Mouse (Mus musculus): ENCODE results near the gene Smoc2. TPM values are rescaled to one million over a fixed set of nuclear protein-coding genes. Genes with fewer than 3 reads are reported as not detected.

The Smoc2 gene
- total and polyA plus RNA-seq, 3 experiments: not detected

DNA sequence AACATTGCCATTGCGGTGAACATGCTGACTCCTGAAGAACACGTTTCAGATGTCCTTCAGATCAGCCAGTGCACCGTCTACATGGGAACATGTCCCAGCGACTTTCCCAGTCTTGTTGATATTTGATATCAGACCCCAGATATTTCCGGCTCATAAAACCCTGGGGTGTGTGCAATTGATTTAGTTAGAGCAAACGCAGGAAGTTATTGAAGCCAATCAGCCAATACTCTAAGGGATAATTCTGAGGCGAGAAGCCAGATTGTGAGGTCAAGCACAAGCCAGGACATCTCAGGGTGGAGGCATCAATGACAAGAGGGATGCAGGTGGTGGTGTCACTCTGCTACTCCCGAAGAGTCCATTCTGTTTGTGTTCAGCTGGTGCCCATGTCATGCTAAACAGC is 28.9 kb upstream of the Smoc2 start:
- H3K36me3 ChIP-seq (ENCODE audit: control insufficient read depth in 1 of 2, insufficient read depth in 2 of 2, low read length in 2 of 2): no peaks in the 10 kb centered on the region
- H3K4me1 ChIP-seq (ENCODE audit: control insufficient read depth in 1 of 2, insufficient read depth in 2 of 2, low read length in 2 of 2): no peaks in the 10 kb centered on the region
- DNase-seq (ENCODE audit: low read depth, low spot score): no peak
- no peaks in the 10 kb centered on the region for H3K79me2 ChIP-seq (ENCODE audit: control insufficient read depth, insufficient read depth, low read length, poor library complexity)
- H3K9ac ChIP-seq (ENCODE audit: control insufficient read depth, low read depth, low read length, poor library complexity, severe bottlenecking): no peak overlapping the region
- no peak overlapping the region for H3K4me3 ChIP-seq (ENCODE audit: control insufficient read depth in 1 of 2, insufficient read depth in 1 of 2, low read depth in 2 of 2, low read length in 2 of 2)
- no peaks in the 10 kb centered on the region for H3K27me3 ChIP-seq (ENCODE audit: control insufficient read depth in 1 of 2, insufficient read depth in 2 of 2, low read length in 2 of 2)
- no peak overlapping the region for H3K27ac ChIP-seq (ENCODE audit: control insufficient read depth, low read depth, low read length)
- TF ChIP-seq ETS1 (IDR thresholded peaks at IDR 0.05; ENCODE audit: low read depth, low read length): no peak
- no peak for TF ChIP-seq NELFE (IDR thresholded peaks at IDR 0.05; ENCODE audit: low read depth, low read length)
- no peak for TF ChIP-seq MAX (IDR thresholded peaks at IDR 0.05; ENCODE audit: low read length)
- no peak for TF ChIP-seq SIN3A (IDR thresholded peaks at IDR 0.05; ENCODE audit: low read length)
- no peak for TF ChIP-seq USF2 (IDR thresholded peaks at IDR 0.05; ENCODE audit: borderline replicate concordance in 1 of 2, insufficient read depth in 1 of 2, low read depth in 1 of 2, low read length in 2 of 2)
- H3K9me3 ChIP-seq (replicated peaks; ENCODE audit: insufficient read depth, low read length): no peaks in the 10 kb centered on the region

DNA sequence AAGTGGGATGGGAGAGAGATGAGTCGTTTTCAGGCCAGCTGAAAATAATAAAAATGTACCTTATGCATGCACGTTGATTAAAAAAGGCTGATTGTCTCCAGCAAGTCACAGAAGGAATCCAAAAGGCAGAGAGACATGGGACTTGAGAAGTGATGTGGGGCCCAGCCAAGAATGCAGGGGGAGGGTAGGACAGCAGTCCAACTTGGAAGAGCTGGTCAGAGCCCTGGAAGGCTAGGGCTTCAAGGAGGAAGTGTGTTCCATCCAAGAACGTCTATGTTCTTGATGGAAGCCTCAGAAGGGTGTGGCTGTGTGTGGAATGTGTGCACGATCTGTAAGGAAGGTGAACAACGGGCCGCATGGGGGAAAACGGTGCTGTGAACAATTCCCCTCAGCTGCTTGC is 26.9 kb upstream of the Smoc2 start:
- H3K9me3 ChIP-seq (replicated peaks; ENCODE audit: insufficient read depth, low read length): no peaks in the 10 kb centered on the region
- H3K79me2 ChIP-seq (ENCODE audit: control insufficient read depth, insufficient read depth, low read length, poor library complexity): no peaks in the 10 kb centered on the region
- no peak for DNase-seq (ENCODE audit: low read depth, low spot score)
- no peak overlapping the region for H3K9ac ChIP-seq (ENCODE audit: control insufficient read depth, low read depth, low read length, poor library complexity, severe bottlenecking)
- H3K36me3 ChIP-seq (ENCODE audit: control insufficient read depth in 1 of 2, insufficient read depth in 2 of 2, low read length in 2 of 2): no peaks in the 10 kb centered on the region
- no peak overlapping the region for H3K27ac ChIP-seq (ENCODE audit: control insufficient read depth, low read depth, low read length)
- no peak for TF ChIP-seq JUND (IDR thresholded peaks at IDR 0.05; ENCODE audit: low read depth, low read length)
- no peak for TF ChIP-seq GATA1 (IDR thresholded peaks at IDR 0.05; ENCODE audit: low read depth, low read length)
- TF ChIP-seq USF2 (IDR thresholded peaks at IDR 0.05; ENCODE audit: borderline replicate concordance in 1 of 2, insufficient read depth in 1 of 2, low read depth in 1 of 2, low read length in 2 of 2): no peak
- no peak for TF ChIP-seq UBTF (IDR thresholded peaks at IDR 0.05; ENCODE audit: borderline replicate concordance, insufficient read depth, low read depth, low read length)
- TF ChIP-seq POLR2A (IDR thresholded peaks at IDR 0.05; ENCODE audit: control insufficient read depth in 1 of 2, insufficient read depth in 1 of 2, low read depth in 1 of 2, low read length in 2 of 2, poor library complexity in 1 of 2): no peak
- TF ChIP-seq SMC3 (IDR thresholded peaks at IDR 0.05; ENCODE audit: low read depth, low read length): no peak
- H3K4me1 ChIP-seq (ENCODE audit: control insufficient read depth in 1 of 2, insufficient read depth in 2 of 2, low read length in 2 of 2): no peaks in the 10 kb centered on the region
- no peaks in the 10 kb centered on the region for H3K27me3 ChIP-seq (ENCODE audit: control insufficient read depth in 1 of 2, insufficient read depth in 2 of 2, low read length in 2 of 2)
- no peak overlapping the region for H3K4me3 ChIP-seq (ENCODE audit: control insufficient read depth in 1 of 2, insufficient read depth in 1 of 2, low read depth in 2 of 2, low read length in 2 of 2)

DNA sequence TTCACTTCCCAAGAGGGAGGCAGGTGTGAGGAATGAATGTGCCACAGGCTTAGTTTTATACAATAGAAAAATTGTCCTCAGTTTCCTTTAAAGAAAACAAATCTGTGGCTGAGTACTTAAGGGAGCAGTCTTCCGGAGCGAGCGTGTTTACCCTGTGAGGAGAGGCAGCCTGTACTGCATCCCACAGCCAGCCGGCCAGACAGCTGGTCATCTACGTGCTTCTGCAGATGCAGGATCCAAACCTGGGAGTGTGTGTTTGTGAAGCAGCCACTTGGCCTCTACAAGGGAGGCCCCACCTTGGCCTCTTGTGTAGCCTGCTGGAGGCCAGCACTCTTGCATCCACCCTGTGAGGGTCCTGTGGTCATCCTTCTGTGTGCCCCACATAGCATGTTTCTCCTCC is 24.7 kb upstream of the Smoc2 start:
- H3K9ac ChIP-seq (ENCODE audit: control insufficient read depth, low read depth, low read length, poor library complexity, severe bottlenecking): no peak overlapping the region
- H3K36me3 ChIP-seq (ENCODE audit: control insufficient read depth in 1 of 2, insufficient read depth in 2 of 2, low read length in 2 of 2): no peaks in the 10 kb centered on the region
- TF ChIP-seq ZKSCAN1 (IDR thresholded peaks at IDR 0.05; ENCODE audit: low read depth, low read length): no peak
- no peak for TF ChIP-seq SMC3 (IDR thresholded peaks at IDR 0.05; ENCODE audit: low read depth, low read length)
- TF ChIP-seq BHLHE40 (IDR thresholded peaks at IDR 0.05; ENCODE audit: borderline replicate concordance, low read depth, low read length): no peak
- TF ChIP-seq UBTF (IDR thresholded peaks at IDR 0.05; ENCODE audit: borderline replicate concordance, insufficient read depth, low read depth, low read length): no peak
- no peak for TF ChIP-seq KAT2A (conservative IDR thresholded peaks at IDR 0.05; ENCODE audit: low read depth, low read length)
- TF ChIP-seq JUND (IDR thresholded peaks at IDR 0.05; ENCODE audit: low read depth, low read length): no peak
- no peak for TF ChIP-seq E2F4 (IDR thresholded peaks at IDR 0.05; ENCODE audit: borderline replicate concordance, low read depth, low read length)
- TF ChIP-seq MAZ (IDR thresholded peaks at IDR 0.05; ENCODE audit: low read depth, low read length): no peak
- TF ChIP-seq POLR2A (IDR thresholded peaks at IDR 0.05; ENCODE audit: control insufficient read depth in 1 of 2, insufficient read depth in 1 of 2, low read depth in 1 of 2, low read length in 2 of 2, poor library complexity in 1 of 2): no peak
- no peak for TF ChIP-seq TAL1 (IDR thresholded peaks at IDR 0.05; ENCODE audit: low read length)
- no peak for TF ChIP-seq MYC (IDR thresholded peaks at IDR 0.05; ENCODE audit: low read depth, low read length)
- no peak for TF ChIP-seq POLR2AphosphoS2 (IDR thresholded peaks at IDR 0.05; ENCODE audit: low read length)
- TF ChIP-seq RCOR1 (IDR thresholded peaks at IDR 0.05; ENCODE audit: low read depth, low read length): no peak
- TF ChIP-seq ZMIZ1 (IDR thresholded peaks at IDR 0.05; ENCODE audit: low read depth, low read length): no peak
- no peak overlapping the region for H3K4me3 ChIP-seq (ENCODE audit: control insufficient read depth in 1 of 2, insufficient read depth in 1 of 2, low read depth in 2 of 2, low read length in 2 of 2)
- no peaks in the 10 kb centered on the region for H3K4me1 ChIP-seq (ENCODE audit: control insufficient read depth in 1 of 2, insufficient read depth in 2 of 2, low read length in 2 of 2)
- H3K79me2 ChIP-seq (ENCODE audit: control insufficient read depth, insufficient read depth, low read length, poor library complexity): no peaks in the 10 kb centered on the region
- DNase-seq (ENCODE audit: low read depth, low spot score): no peak
- H3K27me3 ChIP-seq (ENCODE audit: control insufficient read depth in 1 of 2, insufficient read depth in 2 of 2, low read length in 2 of 2): no peaks in the 10 kb centered on the region
- H3K9me3 ChIP-seq (replicated peaks; ENCODE audit: insufficient read depth, low read length): no peaks in the 10 kb centered on the region
- H3K27ac ChIP-seq (ENCODE audit: control insufficient read depth, low read depth, low read length): no peak overlapping the region

Data from MEL (cell line).